Mouse (Mus musculus) hindbrain, postnatal 0 days (tissue): ENCODE measurements at regions not wholly inside any gene's neighbourhood (a gene's known extent, or its start where the extent isn't known, plus 50 kb on each side); places are given as distances from the start of the nearest gene placed in this dataset.

Source experiments
- ATAC-seq: fragments of 200-750 bp; cut with Nextera tagmentation; 2 replicates; pipeline ENCODE4 v1.8.0; 2017; ENCODE audit warnings: mild to moderate bottlenecking, moderate TSS enrichment, moderate library complexity
- DNase-seq: peaks from one replicate; pipeline ENCODE4 v3.0.0-alpha.2; 2015; ENCODE audit warnings: low spot score
- H3K27ac ChIP-seq: fragments of 300-500 bp; sonication (generic); 2 replicates; pipeline ENCODE4 v1.5.1; 2014; ENCODE audit warnings: mild to moderate bottlenecking
- H3K27me3 ChIP-seq: fragments of 300-500 bp; sonication (generic); 2 replicates; pipeline ENCODE4 v1.6.1; 2014; ENCODE audit warnings: low read length, mixed read lengths; ENCODE audit not compliant: insufficient read depth
- H3K36me3 ChIP-seq: fragments of 300-500 bp; sonication (generic); 2 replicates; pipeline ENCODE4 v1.6.1; 2014; ENCODE audit warnings: low read length, mixed read lengths; ENCODE audit not compliant: insufficient read depth
- H3K4me1 ChIP-seq: fragments of 300-500 bp; sonication (generic); 2 replicates; pipeline ENCODE4 v1.6.1; 2014; ENCODE audit warnings: antibody characterized with exemption, low read length, mixed read lengths; ENCODE audit not compliant: insufficient read depth
- H3K4me2 ChIP-seq: fragments of 300-500 bp; sonication (generic); 2 replicates; pipeline ENCODE4 v1.6.1; 2014; ENCODE audit warnings: low read depth, mild to moderate bottlenecking, low read length, moderate library complexity, mixed read lengths
- H3K4me3 ChIP-seq: fragments of 300-500 bp; sonication (generic); 2 replicates; pipeline ENCODE4 v1.5.1; 2014; ENCODE audit warnings: low read length
- H3K9ac ChIP-seq: fragments of 300-500 bp; sonication (generic); replicated peaks from 2 replicates; pipeline ENCODE4 v1.6.1; 2014; ENCODE audit warnings: mild to moderate bottlenecking, low read length, moderate library complexity, mixed read lengths
- H3K9me3 ChIP-seq: fragments of 300-500 bp; sonication (generic); 2 replicates; pipeline ENCODE4 v1.6.1; 2016; ENCODE audit warnings: low read length, mixed read lengths
- CTCF ChIP-seq: IDR thresholded peaks from 2 replicates; pipeline ENCODE4 v1.5.1; 2016; ENCODE audit warnings: antibody characterized with exemption, control low read depth, low read depth
- WGBS: fragments of 180-500 bp; shearing (Covaris S2); extraction: QIAGEN DNeasy Blood & Tissue Kit; methylation state at CpG from one replicate; pipeline ENCODE4 v1.1.7; 2014; 5-methylcytosine and 5-hydroxymethylcytosine counted together

DNA sequence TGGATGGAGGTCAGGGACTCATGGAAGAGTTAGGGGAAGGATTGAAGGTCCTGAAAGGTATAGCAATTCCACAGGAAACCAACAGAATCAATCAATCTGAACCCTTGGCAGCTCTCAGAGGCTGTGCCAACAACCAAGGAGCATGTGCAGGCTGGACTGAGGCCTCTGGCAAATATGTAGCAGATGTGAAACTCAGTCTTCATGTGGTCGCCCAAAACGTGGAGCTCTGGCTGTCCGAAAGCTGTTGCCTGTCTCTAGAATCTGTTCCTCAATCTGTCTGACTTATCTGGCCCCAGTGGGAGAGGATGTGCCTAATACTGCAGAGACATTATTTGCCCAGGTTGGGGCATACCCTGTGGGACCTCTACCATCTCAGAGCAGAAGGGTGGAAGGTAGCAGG is 1095.4 kb upstream of the Sel1l start:
- Histone ChIP-seq H3K4me1 (no peaks in the 10 kb centered on the region), H3K27me3 (no peaks in the 10 kb centered on the region), H3K27ac (no peak overlapping the region), H3K9ac (no peak overlapping the region), H3K36me3 (no peaks in the 10 kb centered on the region), H3K4me3 (no peak overlapping the region), H3K4me2 (no peak overlapping the region), H3K9me3 (no peaks in the 10 kb centered on the region)
- TF ChIP-seq CTCF, result no peak
- no peak for DNase-seq
- WGBS, result 91% methylated on average over 3 of the region's 3 CpGs
- ATAC-seq, result no peak

DNA sequence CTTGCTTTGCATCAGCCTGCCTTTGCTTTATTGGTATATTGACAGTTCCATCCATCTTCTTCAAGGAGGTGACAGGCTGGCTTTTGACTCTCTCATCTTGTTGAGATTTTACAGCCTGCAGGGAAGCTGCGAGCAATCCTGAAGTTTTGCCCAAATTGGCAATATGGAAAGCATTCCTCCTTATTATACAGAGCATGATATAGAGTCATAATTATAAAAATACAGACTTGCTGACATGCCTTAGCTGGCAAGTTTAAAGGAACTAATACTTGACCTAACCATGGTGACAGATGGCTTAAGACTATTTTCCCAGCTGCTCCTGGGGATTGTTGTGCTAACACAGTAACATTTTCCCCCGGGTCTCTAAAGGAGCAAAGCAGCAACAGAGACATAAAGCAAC is 1078.6 kb upstream of the Sel1l start:
- Histone ChIP-seq H3K4me3 (no peak overlapping the region), H3K4me1 (no peaks in the 10 kb centered on the region), H3K27me3 (no peaks in the 10 kb centered on the region), H3K27ac (no peak overlapping the region), H3K9me3 (no peaks in the 10 kb centered on the region), H3K9ac (no peak overlapping the region), H3K36me3 (no peaks in the 10 kb centered on the region), H3K4me2 (no peak overlapping the region)
- no peak for DNase-seq
- no peak for ATAC-seq
- TF ChIP-seq CTCF, result no peak
- 51% methylated on average over 2 of the region's 2 CpGs for whole genome bisulfite sequencing

DNA sequence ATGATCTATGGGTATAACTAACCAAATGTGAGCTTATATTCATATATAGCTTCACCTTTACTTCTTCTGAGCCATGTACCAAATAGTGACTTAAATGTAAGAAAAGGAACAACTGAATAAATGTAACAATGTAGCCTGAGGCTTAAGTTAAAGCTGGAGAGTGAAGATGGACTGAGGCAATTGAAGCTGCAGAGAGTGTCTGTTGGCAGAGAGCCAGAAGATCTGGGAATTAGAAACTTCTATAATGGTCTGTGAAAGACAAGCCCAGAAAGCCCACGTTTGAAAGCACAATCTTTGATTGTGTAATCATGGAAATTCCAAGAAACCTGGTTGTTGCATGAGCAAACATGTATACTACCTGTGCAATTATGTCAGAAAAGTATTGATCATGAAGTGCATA is 1078.0 kb upstream of the Sel1l start:
- WGBS, result 14% methylated on average over 1 of the region's 1 CpGs
- H3K4me3 ChIP-seq, result no peak overlapping the region
- no peak overlapping the region for H3K4me2 ChIP-seq
- no peaks in the 10 kb centered on the region for H3K4me1 ChIP-seq
- ATAC-seq (no peak), DNase-seq (peak; percentile 40)
- no peak overlapping the region for H3K27ac ChIP-seq
- H3K27me3 ChIP-seq, result no peaks in the 10 kb centered on the region
- TF ChIP-seq CTCF, result no peak
- H3K36me3 ChIP-seq, result no peaks in the 10 kb centered on the region
- no peaks in the 10 kb centered on the region for H3K9me3 ChIP-seq
- H3K9ac ChIP-seq, result no peak overlapping the region

DNA sequence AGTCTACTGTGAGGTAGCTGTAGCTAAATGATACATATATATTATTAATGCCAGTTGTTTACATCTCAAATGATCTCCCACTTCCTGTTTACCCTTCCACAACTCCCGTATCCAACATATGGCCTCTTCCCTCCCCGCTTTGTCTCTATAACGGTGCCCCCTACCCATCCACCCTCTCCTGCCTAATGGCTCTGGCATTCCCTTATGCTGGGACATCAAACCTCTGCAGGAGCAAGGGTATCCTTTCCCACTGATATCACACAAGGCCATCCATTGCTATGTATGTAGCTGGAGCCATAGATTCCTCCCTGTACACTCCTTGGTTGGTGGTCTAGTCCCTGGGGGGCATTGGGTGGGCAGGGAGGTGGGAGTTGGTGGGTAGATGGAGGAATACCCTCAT is 1071.0 kb upstream of the Sel1l start:
- Histone ChIP-seq H3K9ac (no peak overlapping the region), H3K4me2 (no peak overlapping the region), H3K9me3 (no peaks in the 10 kb centered on the region), H3K36me3 (no peaks in the 10 kb centered on the region), H3K4me3 (no peak overlapping the region), H3K27me3 (no peaks in the 10 kb centered on the region), H3K4me1 (no peaks in the 10 kb centered on the region), H3K27ac (no peak overlapping the region)
- WGBS, result 92% methylated on average over 3 of the region's 3 CpGs
- DNase-seq (no peak), ATAC-seq (no peak)
- TF ChIP-seq CTCF, result no peak

DNA sequence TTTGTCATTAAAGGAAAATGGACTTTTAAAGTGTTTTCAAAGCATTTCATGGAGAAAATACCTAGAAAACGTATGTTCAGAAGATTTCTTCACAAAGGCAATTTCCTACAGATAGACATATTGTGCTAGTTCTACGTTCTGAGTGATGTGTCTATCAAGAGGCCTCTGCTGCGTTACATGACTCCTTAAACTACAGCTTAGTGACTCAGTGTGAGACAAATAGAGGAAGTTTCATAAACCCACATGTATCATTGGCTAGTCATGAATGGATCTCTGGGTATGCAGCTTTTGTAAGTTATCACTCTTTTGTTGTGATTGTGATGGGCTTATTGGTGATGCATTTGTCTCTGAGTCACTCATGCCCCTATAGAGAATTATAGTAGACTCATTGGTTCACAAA is 1067.3 kb upstream of the Sel1l start:
- Histone ChIP-seq H3K36me3 (no peaks in the 10 kb centered on the region), H3K9me3 (no peaks in the 10 kb centered on the region), H3K4me1 (no peaks in the 10 kb centered on the region), H3K27ac (no peak overlapping the region), H3K9ac (no peak overlapping the region), H3K4me2 (no peak overlapping the region), H3K27me3 (no peaks in the 10 kb centered on the region), H3K4me3 (no peak overlapping the region)
- TF ChIP-seq CTCF, result no peak
- ATAC-seq (no peak), DNase-seq (no peak)
- WGBS, result 81% methylated on average over 3 of the region's 3 CpGs

DNA sequence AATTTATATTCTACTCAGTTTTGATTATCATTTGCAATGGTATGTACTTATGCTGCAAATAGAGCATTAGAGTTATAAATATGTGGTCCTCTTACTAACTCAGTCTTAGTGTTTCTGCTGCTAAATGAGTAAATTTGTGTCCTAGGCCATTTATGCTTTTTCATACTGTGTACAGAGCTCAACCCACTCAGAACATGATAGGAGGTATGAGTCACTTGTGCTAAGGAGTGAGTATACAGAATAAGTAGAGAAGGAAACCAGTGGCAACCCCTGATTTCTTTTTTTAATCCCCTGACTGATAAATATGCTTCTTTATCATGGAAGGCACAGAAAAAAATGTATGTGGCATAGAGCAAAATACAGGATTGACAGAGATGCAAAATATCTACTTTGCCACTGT is 1066.8 kb upstream of the Sel1l start:
- ATAC-seq (no peak), DNase-seq (no peak)
- H3K4me3 ChIP-seq, result no peak overlapping the region
- no peaks in the 10 kb centered on the region for H3K27me3 ChIP-seq
- H3K36me3 ChIP-seq, result no peaks in the 10 kb centered on the region
- no peak overlapping the region for H3K9ac ChIP-seq
- no peaks in the 10 kb centered on the region for H3K9me3 ChIP-seq
- TF ChIP-seq CTCF, result no peak
- H3K27ac ChIP-seq, result no peak overlapping the region
- no peaks in the 10 kb centered on the region for H3K4me1 ChIP-seq
- no peak overlapping the region for H3K4me2 ChIP-seq

DNA sequence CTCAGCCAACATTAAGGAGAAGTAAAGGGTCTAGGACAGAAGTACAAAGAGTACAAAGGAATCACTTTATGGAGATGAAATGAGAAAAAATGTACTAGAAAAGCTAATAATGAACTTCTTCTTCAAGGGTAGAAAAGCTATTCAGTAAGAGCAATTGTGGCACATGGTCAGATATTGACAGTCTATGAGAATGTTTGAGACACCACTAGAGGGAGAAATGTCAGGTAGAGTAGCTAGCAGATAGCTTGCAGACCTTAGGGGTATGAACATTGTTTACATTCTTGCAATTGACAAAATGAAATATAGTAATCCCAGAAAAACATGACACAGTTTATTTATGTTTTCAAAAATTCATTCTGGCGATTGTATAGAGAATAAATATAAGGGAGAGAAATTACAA is 1066.2 kb upstream of the Sel1l start:
- no peak overlapping the region for H3K27ac ChIP-seq
- no peak for TF ChIP-seq CTCF
- H3K4me1 ChIP-seq, result no peaks in the 10 kb centered on the region
- ATAC-seq (no peak), DNase-seq (no peak)
- no peak overlapping the region for H3K9ac ChIP-seq
- H3K4me3 ChIP-seq, result no peak overlapping the region
- no peaks in the 10 kb centered on the region for H3K27me3 ChIP-seq
- 83% methylated on average over 1 of the region's 1 CpGs for WGBS
- H3K4me2 ChIP-seq, result no peak overlapping the region
- no peaks in the 10 kb centered on the region for H3K9me3 ChIP-seq
- H3K36me3 ChIP-seq, result no peaks in the 10 kb centered on the region
